Mouse (Mus musculus) small intestine, adult 2 months (tissue): ENCODE measurements around the gene Sorbs2.

ENCODE experiments used
- CTCF ChIP-seq: fragments of 200-500 bp; IDR thresholded peaks from 2 replicates; pipeline ENCODE4 v1.5.1; 2012; ENCODE audit warnings: low read depth, mild to moderate bottlenecking, control low read depth, inconsistent platforms, low read length, moderate library complexity, mixed read lengths; ENCODE audit not compliant: insufficient replicate concordance, insufficient read length; ENCODE audit errors: extremely low read depth
- POLR2A ChIP-seq: fragments of 200-500 bp; IDR thresholded peaks from 2 replicates; pipeline ENCODE4 v1.6.1; 2012; ENCODE audit warnings: low read depth, mild to moderate bottlenecking, control low read depth, inconsistent platforms, low read length, moderate library complexity

DNA sequence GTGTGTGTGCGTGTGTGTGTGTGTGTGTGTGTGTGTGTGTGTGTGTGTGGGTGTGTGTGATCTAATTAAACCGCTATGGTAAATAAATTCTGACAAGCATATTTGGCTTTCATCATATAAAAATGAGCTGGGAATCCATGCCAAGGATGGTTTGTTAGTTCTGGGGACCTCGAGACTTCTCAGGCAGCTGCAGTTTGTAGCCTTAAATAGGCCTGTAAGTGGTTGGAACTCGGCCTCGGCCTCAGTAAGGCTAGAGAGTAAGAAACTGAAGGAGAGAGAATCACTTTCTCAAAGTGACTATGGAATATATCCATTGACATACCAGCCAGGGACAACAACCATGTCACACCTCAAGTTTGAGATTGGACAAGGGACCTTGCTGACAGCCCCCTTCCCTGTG lies 314.1 kb downstream of the Sorbs2 start:
- TF ChIP-seq POLR2A (no peak), CTCF (no peak)
